Mouse (Mus musculus) naive thymus-derived CD4-positive, alpha-beta T cell, adult 2 months (primary cell): Measurements from ENCODE around the gene Frmpd2.
"Not testable (repeated sequence)": the region's sequence is repeated elsewhere in the genome, so short reads cannot be mapped to it uniquely, and the experiment has no call there.

Experiments
- DNase-seq: peaks from one replicate; pipeline ENCODE4 v3.0.0-alpha.2; 2011; ENCODE audit warnings: low read depth

The Frmpd2 gene

GRCm38 (mm10) chr14:33471331-33471730, at the start of gene Frmpd2:
Gene Frmpd2, plus strand, starts transcription at chr14:33471696.
- DNase-seq, result no peak

DNA sequence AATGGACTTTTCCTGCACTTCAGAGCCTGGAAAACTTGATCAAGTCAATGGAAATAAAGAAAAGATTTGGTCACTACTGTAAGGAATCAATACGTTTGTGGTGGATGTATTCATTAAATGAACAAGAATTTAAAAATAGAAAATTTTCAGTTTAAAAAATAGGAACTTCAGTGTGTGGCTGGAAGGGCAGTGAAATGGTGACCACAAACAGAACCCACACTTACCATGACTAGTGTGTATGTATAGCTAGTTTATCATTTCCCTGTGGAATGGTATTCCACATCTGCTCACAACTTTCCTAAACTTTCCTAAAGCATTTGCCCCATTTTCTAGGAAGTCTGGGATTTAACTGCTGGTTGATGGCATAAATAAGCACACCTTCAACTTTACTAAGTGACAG, 48.5 kb upstream of the Frmpd2 start:
- DNase-seq, result no peak

GRCm38 (mm10) chr14:33424124-33424523, 47.4 kb upstream of the Frmpd2 start:
- no peak for DNase-seq

DNA sequence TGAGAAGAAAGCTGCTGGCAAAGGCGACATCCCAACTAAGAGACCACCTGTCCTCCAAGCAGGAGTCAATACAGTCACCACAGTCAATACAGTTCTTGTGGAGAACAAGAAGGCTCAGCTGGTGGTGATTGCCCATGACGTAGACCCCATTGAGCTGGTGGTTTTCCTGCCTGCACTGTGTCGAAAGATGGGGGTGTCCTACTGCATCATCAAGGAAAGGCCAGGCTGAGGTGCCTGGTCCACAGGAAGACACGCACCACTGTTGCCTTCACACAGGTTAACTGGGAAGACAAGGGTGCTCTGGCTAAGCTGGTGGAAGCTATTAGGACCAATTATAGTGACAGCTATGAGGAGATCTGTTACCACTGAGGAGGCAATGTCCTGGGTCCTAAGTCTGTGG, 39.0 kb upstream of the Frmpd2 start:
- DNase-seq, result not testable (repeated sequence)

- no peak for DNase-seq
These were observed 27.7 kb upstream of the Frmpd2 start for GRCm38 (mm10) chr14:33443780-33444179.

DNA sequence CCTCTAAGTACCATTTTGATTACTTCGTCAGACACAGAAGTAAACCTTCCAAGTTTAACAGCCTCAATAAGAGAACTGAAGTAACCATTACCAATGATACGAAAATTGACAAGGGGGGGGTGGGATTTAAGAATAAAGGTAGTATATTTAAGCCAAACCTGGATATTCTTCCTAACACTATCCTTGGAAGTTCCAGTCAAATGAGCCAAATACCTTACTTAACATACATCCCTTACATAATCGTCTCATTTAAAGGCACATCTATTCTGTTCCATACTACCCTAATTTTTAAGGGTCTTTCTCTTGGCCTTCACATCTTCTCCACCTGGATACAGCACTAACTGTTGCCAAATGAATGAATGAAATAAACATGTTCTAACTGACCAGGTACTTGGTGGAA, 25.5 kb upstream of the Frmpd2 start:
- DNase-seq, result no peak

GRCm38 (mm10) chr14:33446561-33447023, 24.9 kb upstream of the Frmpd2 start:
- no peak for DNase-seq

DNA sequence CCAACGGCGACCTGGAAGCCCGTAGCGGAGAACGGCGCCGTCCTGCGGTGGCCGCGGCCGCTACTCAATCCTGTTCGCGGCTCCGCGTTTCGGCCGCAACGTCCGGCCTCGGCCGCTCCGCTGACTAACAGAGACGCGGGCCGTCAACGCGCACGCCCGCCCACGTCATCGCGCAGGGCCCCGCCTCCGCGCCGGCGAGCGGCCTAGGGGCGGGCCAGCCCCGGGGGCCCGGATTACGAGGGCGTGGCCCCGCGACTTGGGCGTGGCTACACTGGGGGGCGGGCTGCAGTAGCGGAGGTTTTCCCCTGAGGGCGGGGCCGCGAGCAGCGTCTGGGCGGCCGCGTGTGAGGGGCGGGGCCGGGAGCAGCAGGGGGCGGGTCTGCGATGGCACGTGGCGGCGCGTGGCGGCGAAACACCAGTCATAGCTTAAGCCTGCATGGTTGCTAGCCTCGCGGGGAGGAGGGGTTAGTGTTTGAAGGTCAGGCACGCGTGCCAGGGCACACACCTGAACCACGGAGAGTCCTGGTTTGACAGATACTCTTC, 24.4 kb upstream of the Frmpd2 start, which contains the start of gene Mapk8:
Mapk8 (minus strand) TSS at position 132 of the 543 bp plus-strand sequence.
- peak; percentile 98 for DNase-seq

DNA sequence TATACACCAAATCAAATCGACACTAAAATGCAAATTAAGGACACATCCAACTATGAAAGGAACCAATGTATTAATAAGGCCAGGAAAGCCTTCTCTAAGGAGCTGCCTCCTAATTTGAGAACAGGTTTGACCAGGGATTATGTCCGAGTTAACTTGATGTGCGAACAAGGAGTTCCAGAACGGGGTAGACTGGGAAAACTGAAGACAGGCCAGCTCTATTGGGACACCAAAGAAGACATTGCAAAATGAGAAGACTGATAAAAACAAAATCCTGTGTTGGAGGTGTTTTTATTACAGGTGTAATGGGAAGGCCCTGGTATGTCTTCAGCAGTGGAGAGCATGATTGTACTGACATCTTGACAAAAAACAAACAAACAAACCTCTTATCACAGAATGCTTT, 23.2 kb upstream of the Frmpd2 start:
- DNase-seq, result no peak

GRCm38 (mm10) chr14:33449296-33449840, 22.1 kb upstream of the Frmpd2 start:
- DNase-seq, result no peak

DNA sequence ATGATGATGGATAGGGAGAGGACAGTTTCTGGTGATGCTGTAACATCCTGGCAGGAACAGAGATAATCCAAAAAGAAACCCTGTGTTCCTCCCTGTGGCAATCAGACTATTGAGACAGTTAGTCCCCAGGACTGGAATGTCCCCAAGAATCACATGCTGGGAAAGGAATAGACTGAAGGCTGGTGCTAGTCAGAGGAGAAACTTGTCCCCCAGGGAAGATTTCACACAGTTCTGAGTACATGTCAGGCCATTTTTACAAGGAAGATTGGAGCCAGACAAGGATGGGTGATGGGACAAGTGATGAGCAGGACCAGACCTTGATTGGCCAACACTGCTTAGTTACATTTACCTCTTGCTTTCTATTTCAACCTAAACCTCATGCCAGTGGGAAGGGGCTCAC, 21.2 kb upstream of the Frmpd2 start:
- no peak for DNase-seq

GRCm38 (mm10) chr14:33463658-33464057, 7.8 kb upstream of the Frmpd2 start:
- DNase-seq, result no peak

DNA sequence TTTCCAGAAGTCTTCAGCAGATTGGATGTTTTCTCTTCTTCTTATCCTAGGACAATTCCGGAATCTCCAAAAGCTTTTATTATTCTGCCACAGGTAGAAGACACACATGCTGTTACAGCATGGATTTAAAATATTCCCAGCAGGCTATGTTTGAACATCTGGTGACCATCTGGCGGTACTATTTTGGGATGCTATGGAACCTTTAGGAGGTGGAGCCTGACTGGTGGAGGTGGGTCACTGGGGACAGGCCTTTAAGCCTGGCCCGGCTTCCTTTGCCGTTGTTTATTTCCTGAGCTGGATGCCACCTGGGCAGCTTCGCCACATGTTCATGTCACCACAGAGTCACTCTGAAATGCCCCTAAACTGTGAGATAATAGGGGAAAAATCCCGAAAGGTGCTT, 3.7 kb upstream of the Frmpd2 start:
- DNase-seq, result no peak

- no peak for DNase-seq
These were observed 3.0 kb downstream of the Frmpd2 start for GRCm38 (mm10) chr14:33474461-33474860.

- DNase-seq, result no peak
These were observed 4.7 kb downstream of the Frmpd2 start for GRCm38 (mm10) chr14:33476094-33476760.

GRCm38 (mm10) chr14:33481991-33482390, 10.5 kb downstream of the Frmpd2 start:
- DNase-seq, result no peak

GRCm38 (mm10) chr14:33487805-33488550, 16.5 kb downstream of the Frmpd2 start:
- DNase-seq, result no peak

DNA sequence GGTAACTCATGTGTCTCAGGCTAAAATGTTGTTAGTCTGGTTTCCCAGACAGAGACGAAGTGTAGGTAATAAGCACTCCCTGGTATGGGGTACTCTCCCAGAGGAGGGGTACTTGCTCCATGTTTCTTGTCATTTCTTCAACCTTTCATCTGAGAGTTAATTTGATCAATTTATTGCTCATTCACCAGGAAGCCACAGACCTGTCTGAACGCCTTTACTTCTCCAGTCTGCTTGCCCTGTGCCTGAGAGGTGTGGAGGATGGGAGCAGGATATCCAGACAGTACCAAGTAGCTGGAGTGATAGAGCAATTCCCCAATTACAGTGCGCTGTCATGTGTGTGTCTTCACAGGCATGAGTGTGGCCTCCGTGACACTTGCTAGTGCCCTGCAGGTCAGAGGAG, 23.7 kb downstream of the Frmpd2 start:
- DNase-seq, result no peak

GRCm38 (mm10) chr14:33497418-33497817, 25.9 kb downstream of the Frmpd2 start:
- DNase-seq, result no peak

- DNase-seq, result no peak
These were observed 27.4 kb downstream of the Frmpd2 start for GRCm38 (mm10) chr14:33498849-33499248.

DNA sequence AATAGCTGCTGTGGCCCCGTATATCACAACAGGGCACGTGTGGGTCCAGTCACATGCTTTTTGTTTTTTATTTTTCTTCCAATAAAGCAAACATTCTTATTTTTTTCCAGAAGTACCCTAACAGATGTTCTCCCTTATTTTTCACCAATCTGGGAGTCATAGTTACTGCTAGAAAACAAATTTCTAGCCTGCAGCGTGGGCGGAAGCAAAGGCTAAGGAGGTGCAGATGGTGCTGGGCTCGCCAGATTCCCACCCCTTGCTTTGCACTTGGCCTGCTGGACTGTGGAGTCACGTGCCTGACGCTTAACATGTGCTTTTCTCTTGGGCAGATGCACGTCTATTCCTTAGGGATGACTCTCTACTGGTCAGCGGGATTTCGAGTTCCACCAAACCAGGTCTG, 29.1 kb downstream of the Frmpd2 start:
- no peak for DNase-seq

GRCm38 (mm10) chr14:33503311-33503710, 31.8 kb downstream of the Frmpd2 start:
- no peak for DNase-seq

- no peak for DNase-seq
These were observed 35.2 kb downstream of the Frmpd2 start for GRCm38 (mm10) chr14:33506696-33507095.
